Mouse (Mus musculus): ENCODE results near the gene Zscan5b.
A peak's percentile ranks its signal among the peaks of the same experiment; 100 is the strongest.
"Not testable (repeated sequence)": the region's sequence is repeated elsewhere in the genome, so short reads cannot be mapped to it uniquely, and the experiment has no call there.

Zscan5b gene

GRCm38 (mm10) chr7:6240841-6241425, 18.9 kb downstream of the Zscan5b start:
- not testable (repeated sequence) for DNase-seq (ENCODE audit: extremely low read depth, low read depth, low spot score)

- no peak for DNase-seq (ENCODE audit: extremely low read depth, low read depth, low spot score)
Observed at GRCm38 (mm10) chr7:6244361-6245292, 22.5 kb downstream of the Zscan5b start.

GRCm38 (mm10) chr7:6252410-6252809, 30.3 kb downstream of the Zscan5b start, which contains the start of gene Epp13:
TSS of gene Epp13 (plus strand) at chr7:6252710.
- DNase-seq (ENCODE audit: extremely low read depth, low read depth, low spot score): no peak

GRCm38 (mm10) chr7:6254451-6254850, 32.4 kb downstream of the Zscan5b start:
- DNase-seq (ENCODE audit: extremely low read depth, low read depth, low spot score): no peak

GRCm38 (mm10) chr7:6257386-6257785, 35.3 kb downstream of the Zscan5b start:
- DNase-seq (ENCODE audit: extremely low read depth, low read depth, low spot score): no peak

- no peak for DNase-seq (ENCODE audit: extremely low read depth, low read depth, low spot score)
Observed at GRCm38 (mm10) chr7:6258232-6259220, 36.4 kb downstream of the Zscan5b start.

- not testable (repeated sequence) for DNase-seq (ENCODE audit: extremely low read depth, low read depth, low spot score)
Observed at GRCm38 (mm10) chr7:6260004-6260403, 37.9 kb downstream of the Zscan5b start.

- no peak for DNase-seq (ENCODE audit: extremely low read depth, low read depth, low spot score)
Observed at GRCm38 (mm10) chr7:6262120-6262519, 40.0 kb downstream of the Zscan5b start.

- DNase-seq (ENCODE audit: extremely low read depth, low read depth, low spot score): no peak
Observed at GRCm38 (mm10) chr7:6262984-6263383, 40.9 kb downstream of the Zscan5b start.

GRCm38 (mm10) chr7:6265695-6266094, 43.6 kb downstream of the Zscan5b start:
- no peak for DNase-seq (ENCODE audit: extremely low read depth, low read depth, low spot score)

GRCm38 (mm10) chr7:6277906-6278305, 55.8 kb downstream of the Zscan5b start:
- no peak for DNase-seq (ENCODE audit: extremely low read depth, low read depth, low spot score)

- peak; percentile 42 for DNase-seq (ENCODE audit: extremely low read depth, low read depth, low spot score)
Observed at GRCm38 (mm10) chr7:6282749-6283148, 60.7 kb downstream of the Zscan5b start.

- DNase-seq (ENCODE audit: extremely low read depth, low read depth, low spot score): no peak
Observed at GRCm38 (mm10) chr7:6283451-6284075, 61.5 kb downstream of the Zscan5b start.

GRCm38 (mm10) chr7:6284442-6285012, 62.4 kb downstream of the Zscan5b start:
- DNase-seq (ENCODE audit: extremely low read depth, low read depth, low spot score): no peak

- DNase-seq (ENCODE audit: extremely low read depth, low read depth, low spot score): no peak
Observed at GRCm38 (mm10) chr7:6285366-6285765, 63.3 kb downstream of the Zscan5b start.

- DNase-seq (ENCODE audit: extremely low read depth, low read depth, low spot score): no peak
Observed at GRCm38 (mm10) chr7:6285842-6286705, 64.0 kb downstream of the Zscan5b start, which contains the start of gene Zfp667. TSS of gene Zfp667 (plus strand) at chr7:6286579.

- no peak for DNase-seq (ENCODE audit: extremely low read depth, low read depth, low spot score)
Observed at GRCm38 (mm10) chr7:6286921-6287531, 64.9 kb downstream of the Zscan5b start.

Data from fat pad, adult 2 months (tissue).